In genomic region chr1:54422195-54422750, GRCm38 (mm10) we compare ENCODE assay signal across 26 mouse cellular contexts. TPM values are rescaled to one million over a fixed set of nuclear protein-coding genes. Genes with fewer than 3 reads are reported as not detected.
DNase-seq lines count a peak whose midpoint lies in the region; TF ChIP-seq lines count a peak whose summit lies in the region.
"Had no signal": no experiment of that assay in that cellular context is flagged by ENCODE, and none has a peak within 500 bp of the region (broad histone marks: within the 10 kb centered on the region; RNA-seq: fewer than 3 reads in every experiment).

No protein-coding gene starts in this region.

- TF ChIP-seq POLR2A in thymus, adult 2 months (IDR thresholded peaks at IDR 0.05; ENCODE audit: control insufficient read depth, extremely low read depth, insufficient read depth, low read length, poor library complexity) = no peak

- H3K27ac ChIP-seq in thymus, adult 2 months (ENCODE audit: control insufficient read depth, insufficient read depth, low read length) = no peak overlapping the region
- H3K27ac ChIP-seq: embryonic facial prominence, embryonic 12.5 days; heart, embryonic 13.5 days; hindbrain, embryonic 14.5 days; kidney, embryonic 15.5 days; layer of hippocampus, adult 2 months; limb, embryonic 13.5 days; liver, embryonic 12.5 days; midbrain, embryonic 15.5 days; stomach, postnatal 0 days had no signal

- no peak overlapping the region for H3K4me3 ChIP-seq in thymus, adult 2 months (ENCODE audit: control insufficient read depth, insufficient read depth, low read length)
- H3K4me3 ChIP-seq: embryonic facial prominence, embryonic 12.5 days; heart, embryonic 13.5 days; kidney, embryonic 15.5 days; layer of hippocampus, adult 2 months; limb, embryonic 13.5 days; liver, embryonic 12.5 days; midbrain, embryonic 15.5 days had no signal

- H3K4me1 ChIP-seq in thymus, adult 2 months (replicated peaks; ENCODE audit: control insufficient read depth, insufficient read depth, low read length) = peaks cover 5% of the 10 kb centered on the region
- H3K4me1 ChIP-seq: embryonic facial prominence, embryonic 12.5 days; heart, embryonic 13.5 days; kidney, embryonic 15.5 days; limb, embryonic 13.5 days; liver, embryonic 12.5 days; midbrain, embryonic 15.5 days had no signal

- H3K36me3 ChIP-seq in thymus, adult 2 months (ENCODE audit: control insufficient read depth, insufficient read depth, low read length) = peaks cover 41% of the 10 kb centered on the region

- DNase-seq in thymus, postnatal 25 days = peak; percentile 2
- no peak for DNase-seq in thymus, adult 2 months
- peak; percentile 45 for DNase-seq in adrenal gland, adult 2 months
- peak; percentile 16 to 50 for DNase-seq in adrenal gland, postnatal 36 days
- DNase-seq in heart, adult 11 months = no peak
- no peak for DNase-seq in embryo, embryonic 11 days
- DNase-seq in layer of hippocampus, adult 18-20 months (ENCODE audit: low spot score in 2 of 2) = no peak
- DNase-seq: cerebellum, adult 8-10 months; cerebellum, postnatal 25 days; heart, postnatal 10 days; kidney, adult 18-20 months; kidney, postnatal 25 days; liver, postnatal 0 days; lung, postnatal 4 days; right cerebral cortex, adult 18-20 months; right cerebral cortex, postnatal 4 days had no signal

- TF ChIP-seq CTCF in thymus, adult 2 months (IDR thresholded peaks at IDR 0.05; ENCODE audit: borderline replicate concordance, control insufficient read depth, extremely low read depth, insufficient read depth, low read length, poor library complexity) = no peak

- 49% methylated on average over 4 of the region's 4 CpGs for WGBS in thymus, adult 2 months

- no peaks in the 10 kb centered on the region for H3K27me3 ChIP-seq in thymus, adult 2 months (ENCODE audit: control insufficient read depth, insufficient read depth, low read length)
- H3K27me3 ChIP-seq: CH12.LX; embryonic facial prominence, embryonic 12.5 days; heart, embryonic 13.5 days; kidney, embryonic 15.5 days; limb, embryonic 13.5 days; liver, embryonic 12.5 days; midbrain, embryonic 15.5 days had no signal

RNA-seq across cellular contexts. Expression of gene Gtf3c3, which starts 16.5 kb away (rescaled TPM):
- polyA plus RNA-seq in thymus, adult 2 months (2012; rRNA removed) = 5.8 and 6.5 TPM in 2 replicates
- total RNA-seq in adrenal gland, adult 2 months (2021) = 10 to 100 TPM; 17.9 to 20.4 TPM
- 1.6 TPM in 2 replicates for polyA plus RNA-seq in adrenal gland, adult 2 months (2012; rRNA removed)
- total RNA-seq in adrenal gland, postnatal 36 days (2021) = 10 to 100 TPM; 16.9 to 23.4 TPM
- total RNA-seq in layer of hippocampus, adult 18-20 months (2021) = 10 to 100 TPM; 23.9 to 24.7 TPM

Comparison
In these comparisons a context has a peak if more than half of its experiments do, and no peak if none do; other contexts are left out.
1. DNase-seq: peak in thymus, postnatal 25 days (single experiment), adrenal gland, adult 2 months (single experiment) and adrenal gland, postnatal 36 days (2 of 2); none in thymus, adult 2 months (single experiment), heart, adult 11 months (single experiment), embryo, embryonic 11 days (single experiment) and layer of hippocampus, adult 18-20 months (0 of 2).